Mouse (Mus musculus): ENCODE data around the gene Vmn1r204.
"Not testable (repeated sequence)": the region's sequence is repeated elsewhere in the genome, so short reads cannot be mapped to it uniquely, and the experiment has no call there.

Vmn1r204 gene

GRCm38 (mm10) chr13:22552898-22553297 lies at the start of gene Vmn1r204:
TSS of gene Vmn1r204 (plus strand) at chr13:22553198.
- DNase-seq (ENCODE audit: low spot score) = not testable (repeated sequence)

GRCm38 (mm10) chr13:22505281-22505680 lies 47.7 kb upstream of the Vmn1r204 start, which contains the start of gene Vmn1r202:
TSS of gene Vmn1r202 (minus strand) at chr13:22505381.
- no peak for DNase-seq (ENCODE audit: low spot score)

DNA sequence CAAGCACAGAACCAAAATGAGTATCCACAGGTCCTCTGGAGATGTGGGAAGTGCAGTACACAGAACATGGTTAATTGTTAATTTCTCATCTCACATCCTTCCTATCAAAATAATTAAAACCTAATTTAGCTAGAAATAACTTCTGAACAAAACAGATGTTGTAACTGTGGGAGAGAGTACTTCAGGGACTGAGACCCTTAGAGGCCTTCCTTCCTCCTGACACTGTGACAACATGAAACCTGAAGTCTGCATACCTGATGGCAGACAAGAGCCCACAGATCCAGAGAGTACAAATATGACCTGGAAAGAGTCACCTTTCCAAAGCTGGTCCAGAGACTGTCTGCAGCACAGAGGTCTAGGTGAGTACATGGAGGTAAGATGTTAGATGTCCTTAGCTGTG lies 35.2 kb upstream of the Vmn1r204 start, which contains the start of gene Vmn1r203:
TSS of gene Vmn1r203 (plus strand) at position 301 of the 400 bp plus-strand sequence.
- DNase-seq (ENCODE audit: low spot score) = no peak

DNA sequence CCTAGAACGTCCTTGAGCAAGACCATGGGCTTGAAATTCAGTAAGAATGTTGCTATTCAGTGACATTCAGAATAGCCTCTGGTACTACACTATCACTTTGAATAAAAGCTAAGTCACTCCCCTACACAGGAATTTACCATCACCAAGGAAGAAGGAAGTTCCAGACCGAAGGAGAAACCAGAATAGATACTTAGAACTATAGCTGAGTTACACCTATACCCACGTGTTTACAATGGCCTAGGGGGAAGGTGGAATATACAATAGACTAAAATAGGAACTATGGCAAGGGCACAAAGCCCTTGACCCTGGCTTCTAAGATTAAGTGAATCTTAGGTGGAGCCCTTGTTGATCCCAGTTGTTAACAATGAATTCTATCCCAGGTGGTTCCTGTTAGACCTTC lies 21.9 kb downstream of the Vmn1r204 start:
- DNase-seq (ENCODE audit: low spot score) = not testable (repeated sequence)

GRCm38 (mm10) chr13:22583336-22583735 lies 30.3 kb downstream of the Vmn1r204 start:
- DNase-seq (ENCODE audit: low spot score) = not testable (repeated sequence)

DNA sequence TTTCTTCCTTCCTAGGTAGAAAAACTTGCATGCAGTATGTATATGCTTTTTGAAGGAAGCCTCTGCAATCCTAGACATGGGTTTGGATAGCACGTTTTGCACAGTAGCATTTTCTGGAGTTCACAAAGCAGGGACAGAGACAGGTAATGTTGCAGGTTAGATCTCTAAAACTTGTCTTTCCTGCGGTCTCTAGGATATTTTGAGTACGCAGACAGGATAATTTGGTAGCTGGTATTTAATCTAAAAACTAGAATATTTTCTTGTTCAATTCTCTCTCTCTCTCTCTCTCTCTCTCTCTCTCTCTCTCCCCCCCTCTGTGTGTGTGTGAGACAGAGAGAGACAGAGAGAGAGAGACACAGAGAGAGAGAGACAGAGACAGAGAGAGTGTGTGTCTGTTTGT lies 39.9 kb downstream of the Vmn1r204 start, which contains the start of gene Vmn1r205:
TSS of gene Vmn1r205 (minus strand) at position 101 of the 400 bp plus-strand sequence.
- DNase-seq (ENCODE audit: low spot score) = no peak
